Mouse (Mus musculus): ENCODE measurements at regions not wholly inside any gene's neighbourhood (a gene's known extent, or its start where the extent isn't known, plus 50 kb on each side); places are given as distances from the start of the nearest gene placed in this dataset.

DNA sequence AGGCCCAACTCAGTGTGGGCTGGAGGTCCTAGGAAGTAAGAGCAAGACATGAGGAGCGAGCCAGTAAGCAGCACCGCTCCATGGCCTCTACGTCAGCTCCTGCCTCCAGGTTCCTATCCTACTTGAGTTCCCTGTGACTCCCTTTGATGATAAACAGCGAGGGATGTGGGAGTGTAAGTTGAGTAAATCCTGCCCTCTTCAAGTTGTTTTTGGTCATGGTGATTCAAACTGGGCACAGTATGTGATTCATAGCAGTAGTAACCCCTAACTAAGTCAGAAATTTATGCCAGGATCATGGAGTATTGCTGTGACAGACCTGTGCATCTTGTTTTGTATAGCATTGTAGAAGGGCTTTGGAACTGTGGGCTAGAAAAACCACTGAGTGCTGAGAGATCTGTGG lies 366.5 kb downstream of the Gpat3 start:
- Histone ChIP-seq H3K9ac (ENCODE audit: insufficient read depth, low read depth) (no peak overlapping the region), H3K4me2 (ENCODE audit: insufficient read depth, low read depth, poor library complexity, severe bottlenecking) (no peak overlapping the region), H3K9me3 (replicated peaks; ENCODE audit: low read length) (peaks cover 2% of the 10 kb centered on the region), H3K4me1 (ENCODE audit: control insufficient read depth in 1 of 2, insufficient read depth in 2 of 2) (peaks cover 17 to 42% of the 10 kb centered on the region in 2 experiments), H3K27ac (ENCODE audit: insufficient read depth, low read depth) (no peak overlapping the region), H3K79me2 (replicated peaks; ENCODE audit: control insufficient read depth, extremely low read depth, insufficient read depth, poor library complexity, severe bottlenecking) (no peaks in the 10 kb centered on the region), H3K27me3 (replicated peaks) (no peaks in the 10 kb centered on the region), H3K4me3 (replicated peaks in 1 of 3; ENCODE audit: low read depth in 2 of 3, low read length in 2 of 3, poor library complexity in 1 of 3) (no peak overlapping the region), H3K36me3 (replicated peaks in 1 of 2; ENCODE audit: control insufficient read depth in 1 of 2, insufficient read depth in 1 of 2, low read length in 1 of 2) (peaks cover 2 to 5% of the 10 kb centered on the region in 2 experiments)
- no peak for TF ChIP-seq TBP (conservative IDR thresholded peaks at IDR 0.05; ENCODE audit: low read depth, low read length)
- no peak for TF ChIP-seq ETS1 (conservative IDR thresholded peaks at IDR 0.05; ENCODE audit: low read depth, low read length)
- TF ChIP-seq MAFK (IDR thresholded peaks at IDR 0.05; ENCODE audit: insufficient replicate concordance, low read length), result no peak
- TF ChIP-seq GABPA (IDR thresholded peaks at IDR 0.05; ENCODE audit: insufficient replicate concordance, low read depth, low read length), result no peak
- TF ChIP-seq KAT2A (IDR thresholded peaks at IDR 0.05; ENCODE audit: insufficient replicate concordance, low read length), result no peak
- peak; percentile 36; the same call in 1 of the 2 replicates for TF ChIP-seq JUN (IDR thresholded peaks at IDR 0.05; ENCODE audit: insufficient read depth, low read depth, low read length)
- peak; percentile 63; the same call in 1 of the 2 replicates for TF ChIP-seq JUND (conservative IDR thresholded peaks at IDR 0.05; ENCODE audit: low read depth, low read length)
- TF ChIP-seq MAZ (IDR thresholded peaks at IDR 0.05; ENCODE audit: low read depth, low read length), result no peak
- TF ChIP-seq NELFE (IDR thresholded peaks at IDR 0.05; ENCODE audit: low read depth, low read length), result no peak
- peak; percentile 64; the same call in 1 of the 2 replicates for TF ChIP-seq MEF2A (IDR thresholded peaks at IDR 0.05; ENCODE audit: borderline replicate concordance, low read depth, low read length)
- peak; percentile 57 for TF ChIP-seq EP300 (IDR thresholded peaks at IDR 0.05; ENCODE audit: low read length)
- peak; percentile 80 for TF ChIP-seq IRF4 (IDR thresholded peaks at IDR 0.05; ENCODE audit: low read depth, low read length)
- no peak for DNase-seq (ENCODE audit: extremely low read depth)
- dilution Hi-C loops (cut with MboI; ENCODE audit: extremely low pct_ligation_motif_present, extremely low pct_unique_long_range_greater_than_20kb, low sequenced_read_pairs), result no loop called here
- in situ Hi-C loops (cut with MboI; ENCODE audit: low pct_ligation_motif_present, low pct_unique_long_range_greater_than_20kb, low sequenced_read_pairs), result no loop called here

DNA sequence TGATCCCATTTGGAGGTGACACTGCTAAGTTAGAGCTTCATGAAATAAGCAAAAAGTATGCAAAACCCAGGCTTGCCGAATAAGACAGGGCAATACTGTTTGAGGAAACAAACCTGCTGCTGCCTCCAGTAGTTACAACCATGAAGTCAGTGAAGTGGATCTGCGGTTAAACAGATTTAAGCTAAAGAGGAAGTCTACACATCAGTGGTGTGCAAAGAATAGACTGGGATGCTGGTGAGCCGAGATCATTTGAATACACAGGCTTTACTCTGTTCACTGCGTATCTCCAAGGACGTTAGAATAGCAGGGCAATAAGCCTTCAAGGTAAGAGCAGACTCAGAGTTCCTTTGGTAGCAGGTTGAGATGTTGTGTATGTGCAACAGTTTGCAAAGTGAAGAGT lies 362.6 kb downstream of the Gpat3 start:
- in situ Hi-C loops (cut with MboI; ENCODE audit: low pct_ligation_motif_present, low pct_unique_long_range_greater_than_20kb, low sequenced_read_pairs), result no loop called here
- H3K4me3 ChIP-seq (replicated peaks in 1 of 3; ENCODE audit: low read depth in 2 of 3, low read length in 2 of 3, poor library complexity in 1 of 3), result no peak overlapping the region
- H3K9me3 ChIP-seq (replicated peaks; ENCODE audit: low read length), result peaks cover 5% of the 10 kb centered on the region
- no peaks in the 10 kb centered on the region for H3K27me3 ChIP-seq (replicated peaks)
- H3K4me1 ChIP-seq (ENCODE audit: control insufficient read depth in 1 of 2, insufficient read depth in 2 of 2), result peaks cover 17 to 36% of the 10 kb centered on the region in 2 experiments
- no peak overlapping the region for H3K9ac ChIP-seq (ENCODE audit: insufficient read depth, low read depth)
- peaks cover 2 to 5% of the 10 kb centered on the region in 2 experiments for H3K36me3 ChIP-seq (replicated peaks in 1 of 2; ENCODE audit: control insufficient read depth in 1 of 2, insufficient read depth in 1 of 2, low read length in 1 of 2)
- DNase-seq (ENCODE audit: extremely low read depth), result peak; percentile 96
- dilution Hi-C loops (cut with MboI; ENCODE audit: extremely low pct_ligation_motif_present, extremely low pct_unique_long_range_greater_than_20kb, low sequenced_read_pairs), result no loop called here
- H3K27ac ChIP-seq (ENCODE audit: insufficient read depth, low read depth), result peak overlapping the region; percentile 75
- no peaks in the 10 kb centered on the region for H3K79me2 ChIP-seq (replicated peaks; ENCODE audit: control insufficient read depth, extremely low read depth, insufficient read depth, poor library complexity, severe bottlenecking)
- H3K4me2 ChIP-seq (ENCODE audit: insufficient read depth, low read depth, poor library complexity, severe bottlenecking), result peak overlapping the region; percentile 51
- peak; percentile 33; the same call in 1 of the 2 replicates for TF ChIP-seq JUN (IDR thresholded peaks at IDR 0.05; ENCODE audit: insufficient read depth, low read depth, low read length)
- peak; percentile 6 for TF ChIP-seq RAD21 (IDR thresholded peaks at IDR 0.05; ENCODE audit: low read depth, low read length)
- peak; percentile 60; the same call in 1 of the 2 replicates for TF ChIP-seq ELF1 (IDR thresholded peaks at IDR 0.05; ENCODE audit: low read depth, low read length)
- peak; percentile 96 for TF ChIP-seq EP300 (IDR thresholded peaks at IDR 0.05; ENCODE audit: low read length)
- TF ChIP-seq ETS1 (conservative IDR thresholded peaks at IDR 0.05; ENCODE audit: low read depth, low read length), result peak; percentile 95
- TF ChIP-seq MEF2A (IDR thresholded peaks at IDR 0.05; ENCODE audit: borderline replicate concordance, low read depth, low read length), result peak; percentile 94
- 0 out of 2 replicates have a peak, but pooled peaks have one; percentile 8 for TF ChIP-seq ZNF384 (IDR thresholded peaks at IDR 0.05; ENCODE audit: low read depth, low read length)
- TF ChIP-seq MXI1 (IDR thresholded peaks at IDR 0.05; ENCODE audit: low read depth, low read length), result no peak
- peak; percentile 41; the same call in 1 of the 2 replicates for TF ChIP-seq SIN3A (IDR thresholded peaks at IDR 0.05; ENCODE audit: low read length)
- TF ChIP-seq BHLHE40 (IDR thresholded peaks at IDR 0.05; ENCODE audit: low read depth, low read length), result peak; percentile 92
- TF ChIP-seq TBP (conservative IDR thresholded peaks at IDR 0.05; ENCODE audit: low read depth, low read length), result peak; percentile 51; the same call in 1 of the 2 replicates
- TF ChIP-seq JUND (conservative IDR thresholded peaks at IDR 0.05; ENCODE audit: low read depth, low read length), result peak; percentile 73
- no peak for TF ChIP-seq ZMIZ1 (IDR thresholded peaks at IDR 0.05; ENCODE audit: low read depth, low read length)
- peak; percentile 84; the same call in 1 of the 2 replicates for TF ChIP-seq MAFK (IDR thresholded peaks at IDR 0.05; ENCODE audit: insufficient replicate concordance, low read length)
- no peak for TF ChIP-seq ZC3H11A (IDR thresholded peaks at IDR 0.05; ENCODE audit: low read depth, low read length)
- TF ChIP-seq CHD2 (IDR thresholded peaks at IDR 0.05; ENCODE audit: low read length), result peak; percentile 48; the same call in 1 of the 2 replicates
- TF ChIP-seq MYC (IDR thresholded peaks at IDR 0.05; ENCODE audit: low read depth, low read length), result peak; percentile 62; the same call in 1 of the 2 replicates
- TF ChIP-seq NRF1 (IDR thresholded peaks at IDR 0.05; ENCODE audit: low read depth, low read length), result no peak
- TF ChIP-seq E2F4 (IDR thresholded peaks at IDR 0.05; ENCODE audit: insufficient replicate concordance, low read depth, low read length), result no peak
- TF ChIP-seq TCF12 (IDR thresholded peaks at IDR 0.05; ENCODE audit: low read depth, low read length), result peak; percentile 82
- TF ChIP-seq KAT2A (IDR thresholded peaks at IDR 0.05; ENCODE audit: insufficient replicate concordance, low read length), result no peak
- no peak for TF ChIP-seq CTCF (conservative IDR thresholded peaks at IDR 0.05 in 1 of 2, IDR thresholded peaks at IDR 0.05 in 1 of 2; ENCODE audit: low read depth in 2 of 2, low read length in 2 of 2)
- peak; percentile 42; the same call in 1 of the 2 replicates for TF ChIP-seq HCFC1 (IDR thresholded peaks at IDR 0.05; ENCODE audit: low read depth, low read length)
- no peak for TF ChIP-seq USF2 (conservative IDR thresholded peaks at IDR 0.05; ENCODE audit: low read depth, low read length)
- TF ChIP-seq CHD1 (IDR thresholded peaks at IDR 0.05; ENCODE audit: low read depth, low read length), result 0 out of 2 replicates have a peak, but pooled peaks have one; percentile 50
- TF ChIP-seq POLR2A (IDR thresholded peaks at IDR 0.05; ENCODE audit: low read depth, low read length), result no peak
- no peak for TF ChIP-seq SMC3 (IDR thresholded peaks at IDR 0.05; ENCODE audit: low read depth, low read length)

All from CH12.LX (cell line).